Mouse (Mus musculus): ENCODE results near the gene Kif1b.
A peak's percentile ranks its signal among the peaks of the same experiment; 100 is the strongest.
"Not testable (repeated sequence)": the region's sequence is repeated elsewhere in the genome, so short reads cannot be mapped to it uniquely, and the experiment has no call there.

Kif1b gene

DNA sequence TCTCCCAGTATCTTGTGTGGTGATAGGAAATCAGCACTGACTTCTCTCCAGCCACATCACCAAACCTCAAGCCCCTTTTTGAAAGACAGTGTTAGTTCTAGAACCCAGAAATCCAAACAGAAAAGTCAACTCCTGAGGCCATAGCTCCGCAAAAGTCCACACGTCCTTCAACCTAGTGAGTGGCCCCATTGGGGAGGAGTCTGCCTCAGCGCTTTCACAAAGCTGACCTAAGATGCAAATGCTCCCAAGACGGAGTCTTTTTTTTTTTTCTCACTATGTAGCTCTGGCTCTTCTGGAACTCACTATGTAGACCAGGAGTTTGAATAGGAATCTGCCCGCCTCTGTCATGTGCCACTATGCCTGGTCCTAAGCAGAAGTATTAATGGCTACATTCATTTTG is 89.0 kb downstream of the Kif1b start:
- no peak for DNase-seq

DNA sequence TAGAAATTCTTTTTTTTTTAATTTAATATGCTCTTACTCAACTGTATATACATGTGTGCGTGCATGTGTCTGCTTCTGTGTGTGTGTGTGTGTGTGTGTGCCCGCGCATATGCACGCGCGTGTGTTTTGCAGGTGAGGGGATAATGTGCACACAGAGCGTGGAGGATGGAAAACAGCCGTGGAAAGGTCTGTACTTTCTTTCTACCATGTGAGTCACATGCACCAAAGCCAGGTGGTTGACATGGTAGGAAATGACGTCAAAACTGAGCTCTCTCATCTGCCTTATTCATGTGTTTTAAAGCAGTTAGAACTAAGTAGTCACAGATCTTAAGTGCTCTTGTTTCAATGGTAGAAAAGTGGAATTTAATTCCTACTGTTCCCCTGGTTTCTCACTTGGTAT is 91.5 kb downstream of the Kif1b start:
- peak; percentile 31 for DNase-seq

DNA sequence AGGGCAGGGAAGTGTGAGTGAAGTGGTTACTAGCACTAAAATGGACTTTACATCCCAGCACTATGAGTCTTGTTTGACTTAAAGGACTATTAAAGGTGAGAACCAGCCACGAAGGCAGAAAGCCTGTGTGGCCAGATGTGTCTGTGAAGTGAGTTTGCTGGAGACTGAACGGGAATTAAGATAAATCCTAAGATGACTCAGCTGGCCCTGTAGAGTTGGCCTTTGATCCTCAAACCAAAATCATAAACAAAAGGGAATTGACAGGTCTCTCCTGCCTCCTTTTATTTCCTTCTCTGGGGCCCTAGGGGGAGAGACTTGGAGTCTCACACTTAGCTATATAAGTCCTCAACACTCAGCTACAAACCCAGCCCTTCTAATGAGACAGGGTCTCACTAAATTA is 92.1 kb downstream of the Kif1b start:
- DNase-seq, result no peak

DNA sequence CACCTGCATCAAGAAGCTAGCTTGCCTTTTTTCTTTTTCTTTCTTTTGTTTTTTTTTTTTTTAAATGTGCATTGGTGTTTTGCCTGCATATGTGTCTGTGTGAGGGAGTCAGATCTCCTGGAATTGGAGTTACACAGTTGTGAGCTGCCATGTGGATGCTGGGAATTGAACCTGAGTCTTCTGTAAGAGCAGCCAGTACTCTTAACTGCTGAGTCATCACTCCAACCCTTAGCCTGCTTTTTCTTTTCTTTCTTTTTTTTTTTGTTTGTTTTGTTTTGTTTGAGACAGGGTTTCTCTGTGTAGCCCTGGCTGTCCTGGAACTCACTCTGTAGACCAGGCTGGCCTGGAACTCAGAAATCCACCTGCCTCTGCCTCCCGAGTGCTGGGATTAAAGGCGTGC is 93.0 kb downstream of the Kif1b start:
- not testable (repeated sequence) for DNase-seq

DNA sequence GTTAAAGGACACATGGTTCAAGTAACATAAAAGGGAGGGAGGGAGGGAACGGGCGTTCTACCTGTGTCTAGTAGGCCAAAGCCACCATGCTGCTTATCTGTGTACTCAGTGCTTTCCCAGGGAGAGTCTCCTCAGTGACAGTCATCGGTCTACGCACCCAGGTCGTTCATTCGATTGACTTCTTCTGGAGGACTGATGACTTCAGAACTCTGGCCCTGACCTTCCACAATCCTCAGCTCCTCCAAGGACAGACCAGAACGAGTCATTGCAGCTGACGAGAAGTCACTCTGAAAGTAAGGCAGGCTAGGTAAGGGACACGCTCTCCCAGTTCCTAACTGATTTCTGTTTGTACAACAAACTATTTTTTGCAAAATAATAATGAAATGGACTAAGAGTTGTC is 94.0 kb downstream of the Kif1b start:
- no peak for DNase-seq

DNA sequence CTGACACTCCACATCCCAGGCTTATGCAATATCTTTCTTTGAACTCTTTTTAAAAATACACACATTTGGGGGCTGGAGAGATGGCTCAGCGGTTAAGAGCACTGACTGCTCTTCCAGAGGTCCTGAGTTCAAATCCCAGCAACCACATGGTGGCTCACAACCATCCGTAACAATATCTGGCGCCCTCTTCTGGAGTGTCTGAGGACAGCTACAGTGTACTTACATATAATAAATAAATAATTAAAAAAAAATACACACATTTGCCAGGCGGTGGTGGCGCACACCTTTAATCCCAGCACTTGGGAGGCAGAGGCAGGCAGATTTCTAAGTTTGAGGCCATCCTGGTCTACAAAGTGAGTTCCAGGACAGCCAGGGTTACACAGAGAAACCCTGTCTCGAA is 96.1 kb downstream of the Kif1b start:
- DNase-seq, result peak; percentile 17

DNA sequence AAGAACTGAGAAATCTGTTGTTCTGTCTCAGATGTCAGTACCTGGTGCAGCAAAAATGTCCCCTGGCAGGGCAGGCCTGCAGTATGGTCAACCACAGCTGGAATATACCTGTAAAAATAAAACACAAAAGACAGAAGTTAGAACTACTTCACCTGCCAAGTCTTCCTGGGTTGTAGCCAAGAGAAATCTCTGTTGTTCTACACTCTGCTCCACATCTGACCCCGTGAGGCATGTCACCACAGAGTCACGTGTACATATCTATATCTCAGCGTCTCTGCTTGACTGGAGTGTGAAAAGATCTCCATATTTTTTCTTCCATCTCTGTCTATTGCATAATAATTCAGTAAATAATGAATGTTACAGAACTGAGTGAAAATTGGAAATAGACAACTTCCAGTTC is 105.0 kb downstream of the Kif1b start:
- no peak for DNase-seq

DNA sequence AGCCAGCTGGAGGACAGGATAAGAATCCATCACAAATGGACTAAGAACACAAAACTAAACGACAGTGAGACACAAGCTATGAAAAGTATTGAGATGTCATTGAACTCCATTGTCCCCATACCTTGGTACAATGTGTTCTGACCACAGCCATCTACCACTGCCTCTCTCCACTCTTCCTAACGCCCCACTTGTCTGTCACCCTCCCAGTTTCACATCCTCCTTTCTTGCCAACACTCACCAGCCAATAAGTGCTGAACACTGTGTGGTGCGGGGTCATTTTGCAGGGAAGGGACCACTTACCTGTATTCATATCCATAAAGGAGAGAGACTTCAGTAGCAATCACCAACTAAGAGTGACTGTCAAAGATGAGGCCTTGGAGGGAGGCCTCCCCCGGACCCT is 106.4 kb downstream of the Kif1b start:
- no peak for DNase-seq

DNA sequence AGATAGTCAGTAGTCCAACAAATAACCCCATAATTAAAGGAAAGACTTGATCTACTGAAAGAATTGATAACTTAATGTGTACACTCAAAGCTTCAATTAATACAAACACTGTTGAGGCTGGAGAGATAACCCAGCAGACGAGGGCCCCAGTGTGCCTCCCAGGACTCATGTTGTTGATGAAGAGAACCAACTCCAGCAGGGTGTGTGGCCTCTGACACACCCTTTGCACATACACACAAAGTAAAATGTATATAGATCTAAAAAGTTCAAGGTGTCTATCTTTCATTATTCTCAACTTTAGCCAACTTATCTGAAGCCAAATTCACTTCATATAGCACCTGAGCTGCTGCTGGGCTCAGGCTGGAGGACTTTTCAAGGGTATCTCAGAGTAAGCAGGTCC is 110.3 kb downstream of the Kif1b start:
- no peak for DNase-seq

DNA sequence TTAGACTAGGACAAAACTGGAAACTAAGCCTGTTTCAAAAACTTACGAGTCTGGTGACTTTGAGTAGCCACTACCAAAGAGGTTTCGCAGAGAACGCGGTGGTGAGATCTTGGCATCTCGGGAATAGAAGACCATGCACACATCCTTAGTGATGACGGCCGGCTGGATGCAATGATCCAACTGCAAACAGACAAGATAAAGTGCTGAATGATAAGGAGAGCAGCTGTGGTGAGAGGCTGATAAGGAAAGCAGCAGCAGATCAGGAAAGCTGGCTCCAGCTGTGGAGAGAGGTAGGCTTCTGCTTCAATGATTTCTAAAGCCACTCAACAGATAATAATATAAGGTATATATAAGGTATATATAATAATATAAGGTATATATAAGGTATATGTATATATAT is 116.4 kb downstream of the Kif1b start:
- DNase-seq, result no peak

DNA sequence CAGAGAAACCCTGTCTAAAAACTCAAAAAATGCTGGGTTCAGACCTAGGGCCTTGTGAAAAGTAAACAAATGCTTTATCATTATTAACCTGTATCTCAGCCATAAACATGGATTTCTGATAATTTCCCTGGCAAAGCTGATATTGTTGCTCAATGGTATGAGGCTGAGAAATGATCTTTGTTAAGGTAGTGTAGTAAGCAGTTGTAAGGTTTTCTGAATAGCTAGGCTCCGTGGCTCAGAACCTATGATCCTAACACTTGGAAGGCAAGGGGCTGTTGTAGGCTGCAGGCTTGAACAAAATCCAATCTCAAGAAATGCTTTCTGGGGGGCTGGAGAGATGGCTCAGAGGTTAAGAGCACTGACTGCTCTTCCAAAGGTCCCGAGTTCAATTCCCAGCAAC is 118.9 kb downstream of the Kif1b start:
- DNase-seq, result no peak

DNA sequence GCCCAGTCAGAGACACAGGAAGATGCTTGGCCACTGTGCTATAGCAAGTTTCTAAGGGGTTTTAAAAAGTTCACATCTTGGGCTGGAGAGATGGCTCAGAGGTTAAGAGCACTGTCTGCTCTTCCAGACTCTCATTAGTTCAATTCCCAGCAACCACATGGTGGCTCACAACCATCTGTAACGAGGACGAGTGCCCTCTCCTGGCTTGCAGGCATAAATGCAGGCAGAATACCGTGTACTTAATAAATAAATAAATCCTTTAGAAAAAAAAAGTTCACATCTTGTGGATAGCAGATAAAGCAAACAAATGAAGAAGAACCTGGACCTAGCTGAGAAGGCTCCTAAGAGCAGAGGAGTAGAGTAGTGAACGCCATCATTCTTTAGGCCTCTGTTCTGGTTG is 124.7 kb downstream of the Kif1b start:
- peak; percentile 25 for DNase-seq

DNA sequence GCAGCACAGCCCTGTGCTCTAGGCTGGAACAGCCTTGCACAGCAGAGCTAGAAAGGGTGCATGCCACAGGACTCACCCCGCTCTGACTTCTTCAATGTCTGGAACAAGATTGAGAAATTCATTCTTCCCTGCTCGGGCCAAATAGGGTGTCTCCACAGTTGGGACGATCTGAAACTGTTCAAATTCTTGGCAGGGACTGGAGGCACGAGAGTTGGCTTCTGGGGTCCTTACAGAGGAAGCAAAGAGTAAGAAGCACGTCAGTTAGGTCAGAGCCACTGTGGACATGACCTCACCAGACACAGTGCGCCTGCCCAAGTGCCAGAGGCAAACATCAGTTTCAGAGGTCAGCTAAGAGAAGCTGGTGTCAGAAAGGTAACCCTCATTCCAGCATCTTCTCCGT is 125.3 kb downstream of the Kif1b start:
- no peak for DNase-seq

DNA sequence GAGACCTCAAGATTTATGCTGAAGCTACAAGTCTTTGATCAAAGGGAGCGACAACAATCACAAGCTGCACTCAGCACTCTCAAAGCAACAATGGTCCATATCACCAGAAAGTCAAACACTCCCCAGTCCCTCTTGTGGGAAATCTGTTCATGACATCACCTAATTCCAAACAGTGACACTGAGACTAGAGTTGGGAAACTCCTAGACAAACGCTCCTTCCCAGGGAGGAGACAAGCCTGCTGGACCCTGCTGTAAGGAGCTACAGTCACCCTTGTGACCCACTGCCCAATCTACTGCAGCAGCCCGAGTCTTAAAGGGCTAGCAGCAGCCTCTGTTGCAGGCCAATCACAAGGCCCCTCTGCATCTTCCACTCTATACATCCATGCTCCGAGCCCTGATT is 127.9 kb downstream of the Kif1b start:
- DNase-seq, result no peak

DNA sequence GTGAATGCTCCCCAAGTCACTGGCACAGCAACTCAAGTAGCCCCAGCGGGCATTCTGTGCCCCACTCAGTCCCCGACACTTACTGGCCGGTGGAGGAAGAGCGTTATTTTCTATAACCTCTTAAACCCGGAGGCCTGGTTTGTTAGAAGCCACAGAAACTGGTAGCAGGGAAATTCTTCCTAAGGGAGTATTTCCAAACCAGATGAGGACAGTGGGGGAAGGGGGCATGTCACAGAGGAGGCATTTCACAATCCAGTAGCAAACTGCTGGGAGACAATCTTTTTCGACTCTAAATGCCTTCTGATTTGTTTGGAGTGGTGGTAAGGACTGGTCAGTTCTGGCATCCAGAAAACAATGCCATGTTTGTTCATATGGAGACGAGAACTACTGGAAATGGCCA is 128.3 kb downstream of the Kif1b start:
- DNase-seq, result no peak

DNA sequence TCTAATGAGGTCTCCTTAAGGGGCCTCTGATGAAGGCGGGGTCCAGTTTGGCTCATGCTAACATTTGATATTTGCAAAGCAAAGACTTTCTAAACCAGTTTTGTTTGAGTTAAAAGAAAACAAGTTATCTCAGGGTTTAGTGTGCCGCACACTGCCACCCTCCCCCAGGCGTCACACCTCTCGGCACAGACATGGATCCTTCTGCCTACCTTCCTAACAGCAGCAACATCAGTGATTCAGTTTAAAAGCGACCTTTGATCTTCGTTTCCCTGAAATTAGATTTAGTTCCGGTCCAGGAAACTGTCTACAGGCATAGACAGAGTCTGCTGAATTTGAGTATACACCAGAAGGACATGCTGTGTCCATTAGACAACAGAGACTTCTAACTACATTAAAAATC is 129.2 kb downstream of the Kif1b start:
- DNase-seq, result no peak

DNA sequence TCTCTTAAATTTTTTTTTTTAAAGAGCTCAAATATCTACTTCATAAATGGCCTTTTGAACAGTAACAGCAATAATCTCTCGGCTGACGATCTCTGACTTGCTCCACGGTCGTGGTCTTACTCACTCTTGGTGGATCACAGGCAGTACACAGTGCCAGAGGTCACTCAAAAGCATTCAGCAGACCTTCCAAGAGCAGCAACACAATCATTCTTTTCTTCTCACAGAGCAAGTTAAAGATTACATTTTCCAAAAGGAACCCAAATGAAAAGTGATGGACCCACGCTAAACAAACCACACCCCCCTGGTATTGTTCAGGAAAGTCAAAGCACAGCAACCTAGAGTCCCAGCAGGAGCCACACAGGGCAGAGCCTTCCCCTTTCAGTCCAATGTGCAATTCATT is 130.4 kb downstream of the Kif1b start:
- DNase-seq, result no peak

DNA sequence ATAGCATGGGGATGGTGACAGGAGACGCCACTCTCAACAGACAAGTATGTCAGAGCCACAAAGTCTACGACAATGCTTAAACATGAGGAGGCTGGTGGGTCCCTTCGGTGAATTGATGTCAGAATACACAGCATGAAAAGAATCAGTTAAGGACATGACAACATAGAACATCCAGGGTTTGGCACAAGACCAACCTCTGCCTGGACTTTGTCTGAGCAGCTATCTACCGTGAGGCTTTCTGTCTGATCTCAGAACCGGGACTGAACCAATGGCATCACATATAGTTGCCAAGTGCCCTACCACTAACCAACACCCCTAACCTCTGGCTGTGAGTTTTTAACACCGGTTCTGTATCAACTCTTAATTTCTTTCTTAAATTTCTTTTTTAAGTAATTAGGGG is 130.8 kb downstream of the Kif1b start:
- DNase-seq, result no peak

DNA sequence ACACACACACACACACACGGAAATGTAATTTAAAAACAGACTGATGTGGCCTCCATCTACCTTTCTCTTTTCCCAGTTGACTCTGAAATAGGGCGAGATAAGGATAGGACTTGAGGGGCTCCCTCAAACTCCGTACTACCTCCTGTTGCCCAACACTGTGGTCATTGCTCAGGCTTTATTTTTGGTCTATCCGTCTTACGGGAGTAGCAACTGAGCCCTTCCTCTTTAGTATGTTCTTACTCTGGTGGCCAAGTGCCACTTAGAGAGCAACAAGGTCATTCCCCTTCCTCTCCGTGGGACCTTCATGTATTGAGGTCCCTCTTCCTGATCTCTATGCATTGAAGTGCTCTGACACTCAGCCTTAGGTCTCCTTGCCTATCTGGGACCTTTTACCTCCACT is 133.8 kb downstream of the Kif1b start:
- DNase-seq, result no peak

DNA sequence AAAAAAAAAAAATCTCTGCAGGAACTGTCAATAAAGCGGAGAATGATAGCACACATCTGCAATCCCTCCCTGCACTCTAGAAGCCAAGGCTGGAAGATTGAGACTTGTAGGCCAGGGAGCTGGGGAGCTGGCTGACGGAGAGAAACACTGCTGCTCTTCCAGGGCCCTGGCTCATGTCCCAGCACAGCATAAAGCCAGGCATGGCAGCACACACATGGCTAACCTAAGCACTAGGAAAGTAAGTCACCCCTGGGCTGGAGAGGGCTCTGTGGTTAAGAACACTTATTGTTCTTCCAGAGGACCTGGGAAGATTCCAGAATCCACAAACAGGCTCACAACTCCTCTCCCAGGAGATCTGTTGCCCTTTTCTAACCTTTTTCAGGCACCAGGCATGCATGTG is 134.8 kb downstream of the Kif1b start:
- DNase-seq, result no peak

DNA sequence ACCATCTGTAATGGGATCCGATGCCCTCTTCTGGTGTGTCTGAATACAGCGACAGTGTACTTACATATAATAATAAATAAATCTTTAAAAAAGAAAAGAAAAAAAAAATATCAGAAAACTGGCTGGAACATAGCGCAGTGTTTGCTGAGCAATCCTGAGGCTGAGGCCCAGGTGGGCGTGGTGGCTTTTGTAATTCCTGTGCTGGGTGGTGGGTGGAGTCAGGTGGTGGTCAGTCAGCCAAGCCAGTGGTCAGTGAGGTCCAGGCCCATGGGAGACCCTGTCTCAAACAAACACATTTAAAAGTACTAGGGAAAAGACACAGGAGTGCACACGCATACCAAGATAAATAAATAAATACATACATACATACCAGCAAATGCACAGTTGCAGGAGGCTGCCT is 135.4 kb downstream of the Kif1b start:
- no peak for DNase-seq

DNA sequence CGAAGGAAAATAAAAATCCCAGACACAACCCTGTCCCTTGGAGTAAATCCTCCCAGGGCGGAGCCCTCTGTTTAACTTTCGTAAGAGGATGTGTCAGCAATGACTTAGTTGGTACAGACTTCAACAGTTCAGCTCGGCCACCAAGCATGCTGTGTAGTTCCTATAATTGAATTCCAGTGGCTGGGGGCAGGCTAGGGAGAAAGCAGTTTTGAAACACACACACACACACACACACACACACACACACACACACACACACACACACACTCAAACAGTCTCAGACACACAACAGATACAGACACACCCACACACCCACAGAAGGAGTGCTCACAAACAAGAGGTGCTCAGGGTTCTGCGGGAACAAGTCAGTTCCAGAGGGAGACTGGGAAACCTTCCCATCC is 135.9 kb downstream of the Kif1b start:
- DNase-seq, result no peak

DNA sequence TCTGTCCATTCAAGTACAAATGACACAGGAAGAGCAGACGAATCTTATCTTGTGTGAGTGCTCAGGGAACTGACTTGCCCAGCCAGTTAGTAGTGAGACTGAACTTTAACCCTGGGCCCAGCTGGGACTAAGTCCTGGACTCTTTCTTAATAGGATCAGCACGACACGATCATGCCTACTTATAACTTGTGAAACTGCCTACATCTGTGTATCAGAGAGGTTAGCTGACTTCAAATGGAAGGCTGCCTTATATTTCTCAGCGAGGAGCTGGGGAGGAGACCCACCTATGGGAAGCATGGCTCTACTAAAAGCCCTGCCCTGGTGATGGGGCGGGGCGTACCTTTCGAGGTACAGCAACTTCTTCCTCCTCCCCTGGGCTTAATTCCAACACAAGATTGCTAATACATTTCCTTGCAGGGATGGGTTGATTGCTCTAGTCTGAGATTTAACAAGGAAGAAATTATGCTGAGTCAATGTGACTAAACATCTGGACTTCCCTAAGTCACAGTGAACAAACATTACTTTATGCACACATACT is 137.0 kb downstream of the Kif1b start:
- DNase-seq, result no peak

DNA sequence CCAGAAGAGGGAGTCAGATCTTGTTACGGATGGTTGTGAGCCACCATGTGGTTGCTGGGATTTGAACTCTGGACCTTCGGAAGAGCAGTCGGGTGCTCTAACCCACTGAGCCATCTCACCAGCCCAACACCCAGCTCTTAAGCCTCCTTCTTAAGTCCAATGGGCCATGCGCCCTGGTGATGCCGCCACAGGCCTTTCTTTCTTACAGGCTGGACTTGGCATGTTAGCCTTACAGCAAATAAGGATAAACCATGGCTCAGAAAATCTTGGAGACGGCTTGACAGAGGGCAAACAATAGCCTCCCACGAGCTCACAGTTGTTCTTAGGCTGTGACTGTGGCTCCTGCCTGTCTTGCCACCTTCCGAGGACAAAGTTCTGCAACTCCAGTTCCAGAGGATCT is 137.6 kb downstream of the Kif1b start:
- DNase-seq, result not testable (repeated sequence)

DNA sequence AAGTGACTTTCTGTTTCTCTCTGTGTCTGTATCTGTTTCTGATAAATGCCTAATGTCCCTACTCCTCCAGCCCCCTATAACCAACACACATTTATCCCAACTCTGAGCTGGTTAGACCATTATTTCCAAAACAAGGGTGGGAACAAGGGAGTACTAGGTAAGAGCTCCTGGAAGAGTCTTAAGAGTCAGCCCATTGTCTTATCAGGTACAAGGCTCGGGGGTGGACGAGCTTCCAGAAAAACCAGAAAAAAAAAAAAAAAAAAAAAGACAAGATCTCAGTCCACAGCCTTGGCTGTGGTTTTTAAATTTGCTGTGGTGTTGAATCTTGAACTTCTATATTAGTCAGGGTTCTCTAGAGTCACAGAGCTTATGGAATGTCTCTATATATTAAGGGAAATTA is 139.5 kb downstream of the Kif1b start:
- no peak for DNase-seq

DNA sequence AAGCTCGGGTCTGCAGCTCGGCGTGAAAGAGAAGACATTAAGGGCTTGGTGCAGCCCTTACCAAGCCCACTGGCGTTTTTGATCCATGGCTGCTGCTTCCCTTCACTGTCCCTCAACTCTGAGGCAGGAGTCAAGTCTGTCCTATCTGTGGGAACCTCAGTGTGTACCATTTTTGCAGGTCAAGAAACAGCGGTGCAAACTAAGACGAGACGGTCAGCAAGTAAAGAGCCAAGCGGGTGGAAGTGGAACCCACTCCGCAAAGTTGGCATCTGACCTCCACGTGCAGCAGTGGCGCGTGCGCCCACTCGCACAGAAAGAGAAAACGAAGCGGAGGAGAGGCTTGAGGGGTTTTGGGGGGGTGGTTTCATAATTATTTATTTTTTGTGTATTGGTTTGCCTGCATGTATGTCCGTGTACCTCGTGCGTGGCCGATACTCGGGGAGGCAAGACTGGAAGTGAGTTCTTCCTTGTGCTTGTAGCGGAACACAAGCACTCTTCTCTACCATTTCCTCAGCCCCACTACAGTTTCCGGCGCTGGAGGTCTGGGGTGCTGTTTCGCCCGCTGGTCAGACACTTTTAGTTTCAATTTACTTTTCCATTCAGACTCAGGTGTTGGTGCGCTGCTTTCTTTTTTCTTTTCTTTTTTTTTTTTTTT is 140.4 kb downstream of the Kif1b start:
- DNase-seq, result peak; percentile 65
